Mouse (Mus musculus): ENCODE measurements around the gene Denr. TPM values are rescaled to one million over a fixed set of nuclear protein-coding genes. Genes with fewer than 3 reads are reported as not detected.
A peak's percentile ranks its signal among the peaks of the same experiment; 100 is the strongest.

The Denr gene
- polyA plus RNA-seq, 1 experiment from 2014 or later = 97.4 TPM

DNA sequence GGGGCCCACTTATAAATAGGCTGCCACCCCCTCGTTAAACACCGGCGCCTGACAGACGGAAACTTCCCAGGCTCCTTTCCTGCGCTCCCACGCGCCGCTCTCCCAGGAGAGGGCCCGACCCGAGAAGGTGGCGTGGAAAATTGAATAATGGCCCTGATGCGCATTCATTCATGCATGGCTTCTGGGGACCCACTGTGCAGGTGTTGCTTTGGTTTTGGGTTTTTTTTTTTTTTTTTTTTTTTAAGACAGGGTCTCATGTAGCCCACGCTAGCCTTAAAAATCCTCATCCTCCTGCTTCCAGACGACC lies 67.2 kb downstream of the Denr start:
- H3K36me3 ChIP-seq = no peaks in the 10 kb centered on the region
- peak overlapping the region; percentile 86 for H3K4me2 ChIP-seq
- H3K9ac ChIP-seq = peak overlapping the region; percentile 77
- no peak for ATAC-seq
- H3K9me3 ChIP-seq (replicated peaks) = no peaks in the 10 kb centered on the region
- WGBS (ENCODE audit: insufficient replicate concordance) = 1% methylated on average over 14 of the region's 14 CpGs
- peaks cover 56% of the 10 kb centered on the region for H3K27me3 ChIP-seq (replicated peaks)
- H3K4me1 ChIP-seq = peaks cover 44% of the 10 kb centered on the region
- peak overlapping the region; percentile 76 for H3K4me3 ChIP-seq
- H3K27ac ChIP-seq = peak overlapping the region; percentile 78

DNA sequence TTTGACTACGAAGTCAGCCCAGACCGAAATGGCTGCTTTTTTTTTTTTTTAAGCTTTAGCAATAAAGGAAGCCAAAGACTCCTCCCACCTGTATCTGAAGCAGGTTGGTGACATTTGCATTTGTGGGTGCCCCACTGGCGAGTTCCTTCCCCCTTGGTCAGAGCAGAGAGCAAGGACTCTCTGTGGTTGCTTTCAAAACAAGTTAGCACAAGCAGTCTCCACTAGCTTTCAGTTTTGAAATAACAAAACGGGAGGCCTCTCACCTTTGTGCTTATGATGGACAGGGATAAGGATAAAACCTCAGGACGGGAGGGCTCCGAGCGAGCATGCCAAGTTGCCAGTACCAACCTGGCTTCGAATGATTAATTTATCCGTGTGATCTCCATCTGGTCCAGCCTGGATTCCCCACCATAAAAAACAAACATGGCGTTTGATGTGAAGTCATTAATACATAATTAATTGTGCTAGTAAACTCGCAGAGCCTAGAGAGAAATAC lies 67.7 kb downstream of the Denr start:
- ATAC-seq = no peak
- Histone ChIP-seq H3K4me1 (peaks cover 48% of the 10 kb centered on the region), H3K9me3 (replicated peaks) (no peaks in the 10 kb centered on the region), H3K4me3 (peak overlapping the region; percentile 76), H3K36me3 (no peaks in the 10 kb centered on the region), H3K27me3 (replicated peaks) (peaks cover 56% of the 10 kb centered on the region), H3K27ac (no peak overlapping the region), H3K9ac (peak overlapping the region; percentile 77), H3K4me2 (peak overlapping the region; percentile 86)
- 38% methylated on average over 11 of the region's 11 CpGs for WGBS (ENCODE audit: insufficient replicate concordance)

DNA sequence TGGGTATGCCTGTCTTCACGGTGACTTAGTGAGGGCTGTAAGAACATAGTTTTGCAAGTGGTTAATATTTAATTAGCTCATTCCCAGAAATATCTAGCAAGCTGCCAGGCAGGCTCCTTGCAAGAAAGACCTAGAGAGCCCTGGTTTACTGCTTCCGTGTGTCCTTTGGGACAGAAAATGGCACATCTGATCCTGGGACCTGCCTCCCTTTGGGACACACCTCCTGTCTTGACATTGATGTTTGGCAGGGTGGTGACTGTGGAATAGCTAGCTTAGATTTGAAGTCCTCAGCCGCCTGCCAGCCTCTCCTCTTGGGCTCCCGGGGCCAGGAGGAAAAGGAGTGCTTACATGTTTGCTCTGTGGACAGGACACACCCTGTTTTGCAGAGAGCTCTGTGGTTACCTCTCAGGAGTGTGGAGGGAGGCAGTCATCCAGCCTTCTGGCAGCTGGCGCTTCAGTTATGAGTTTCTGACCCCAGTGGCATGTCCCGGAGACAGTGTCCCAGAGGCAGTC lies 68.7 kb downstream of the Denr start:
- Histone ChIP-seq H3K27me3 (replicated peaks) (peaks cover 52% of the 10 kb centered on the region), H3K36me3 (no peaks in the 10 kb centered on the region), H3K9ac (peak overlapping the region; percentile 14; the same call in 1 of the 2 replicates), H3K4me2 (peak overlapping the region; percentile 86), H3K4me1 (peaks cover 54% of the 10 kb centered on the region), H3K27ac (peak overlapping the region; percentile 22), H3K9me3 (replicated peaks) (no peaks in the 10 kb centered on the region), H3K4me3 (peak overlapping the region; percentile 76)
- no peak for ATAC-seq
- WGBS (ENCODE audit: insufficient replicate concordance) = 51% methylated on average over 6 of the region's 6 CpGs

DNA sequence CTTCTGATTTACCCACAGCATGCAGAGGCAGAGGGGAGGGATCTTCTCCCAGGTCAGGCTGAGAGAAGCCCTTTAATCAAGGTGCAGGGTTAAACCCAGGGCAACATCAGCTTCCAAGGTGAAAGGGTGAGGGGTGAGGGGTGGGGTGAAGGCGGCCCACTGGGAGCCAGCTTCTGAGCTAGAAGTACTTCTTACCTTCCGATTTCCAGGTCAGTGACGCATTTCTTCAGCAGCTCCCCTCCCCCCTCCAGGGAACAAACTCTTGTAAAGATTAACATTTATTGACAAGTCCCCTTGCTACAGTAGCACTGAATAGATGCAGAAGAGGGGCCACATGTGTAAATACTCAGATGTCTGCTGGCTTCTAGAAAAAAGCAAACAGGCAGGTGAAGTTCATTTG lies 70.3 kb downstream of the Denr start:
- no peaks in the 10 kb centered on the region for H3K9me3 ChIP-seq (replicated peaks)
- ATAC-seq = no peak
- no peak overlapping the region for H3K27ac ChIP-seq
- H3K4me1 ChIP-seq = peaks cover 58% of the 10 kb centered on the region
- no peaks in the 10 kb centered on the region for H3K36me3 ChIP-seq
- H3K9ac ChIP-seq = no peak overlapping the region
- peaks cover 46% of the 10 kb centered on the region for H3K27me3 ChIP-seq (replicated peaks)
- H3K4me3 ChIP-seq = no peak overlapping the region
- peak overlapping the region; percentile 86 for H3K4me2 ChIP-seq
- WGBS (ENCODE audit: insufficient replicate concordance) = 53% methylated on average over 3 of the region's 3 CpGs

DNA sequence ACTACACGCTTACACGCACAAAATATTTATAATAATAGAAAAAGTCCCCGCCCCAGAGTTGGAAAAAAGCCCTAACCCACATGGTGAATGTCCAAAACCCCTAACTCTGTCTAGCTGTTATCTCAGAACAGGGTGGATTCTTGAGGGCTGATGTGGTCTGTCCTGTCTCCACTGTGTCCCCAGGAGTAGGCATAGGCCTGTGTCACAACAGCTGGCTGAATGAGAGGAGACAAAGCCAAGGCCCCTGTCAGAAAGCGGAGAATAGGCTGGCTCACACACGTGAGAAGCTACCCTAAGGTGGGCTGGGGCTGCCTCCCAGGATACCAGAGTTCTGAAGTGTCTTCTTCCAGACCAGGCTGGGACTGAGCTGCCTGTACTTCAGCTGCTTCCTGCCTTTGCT lies 71.2 kb downstream of the Denr start:
- H3K27ac ChIP-seq = peak overlapping the region; percentile 12; the same call in 1 of the 2 replicates
- 65% methylated on average over 5 of the region's 5 CpGs for WGBS (ENCODE audit: insufficient replicate concordance)
- no peak overlapping the region for H3K4me3 ChIP-seq
- peaks cover 65% of the 10 kb centered on the region for H3K4me1 ChIP-seq
- H3K4me2 ChIP-seq = peak overlapping the region; percentile 27; the same call in 1 of the 2 replicates
- no peak for ATAC-seq
- H3K36me3 ChIP-seq = no peaks in the 10 kb centered on the region
- peaks cover 37% of the 10 kb centered on the region for H3K27me3 ChIP-seq (replicated peaks)
- H3K9me3 ChIP-seq (replicated peaks) = no peaks in the 10 kb centered on the region
- no peak overlapping the region for H3K9ac ChIP-seq

Other genes starting within 250 kb of the Denr start
- gene Clip1, start 222.6 kb upstream of the Denr start, polyA plus RNA-seq (2016; fragmentation: Nextera tagmentation; extraction: Ambion mirVana) = 17.6 and 20.4 TPM in 2 replicates
- 49.6 and 51.9 TPM in 2 replicates for gene Zcchc8, start 186.1 kb upstream of the Denr start, polyA plus RNA-seq (2016; fragmentation: Nextera tagmentation; extraction: Ambion mirVana)
- gene Rsrc2, start 157.8 kb upstream of the Denr start, polyA plus RNA-seq (2016; fragmentation: Nextera tagmentation; extraction: Ambion mirVana) = 64.6 and 65.7 TPM in 2 replicates
- gene Kntc1, start 157.5 kb upstream of the Denr start, polyA plus RNA-seq (2016; fragmentation: Nextera tagmentation; extraction: Ambion mirVana) = 39.2 and 39.5 TPM in 2 replicates
- gene Hcar2, start 41.7 kb upstream of the Denr start, polyA plus RNA-seq (2016; fragmentation: Nextera tagmentation; extraction: Ambion mirVana) = 0.17 and 0.18 TPM in 2 replicates
- gene Hcar1, start 27.2 kb upstream of the Denr start, polyA plus RNA-seq (2016; fragmentation: Nextera tagmentation; extraction: Ambion mirVana) = 0.20 and 0.27 TPM in 2 replicates
- gene Gm43518, start 20.2 kb downstream of the Denr start, polyA plus RNA-seq (2016; fragmentation: Nextera tagmentation; extraction: Ambion mirVana) = 1.7 and 2.2 TPM in 2 replicates
- 3.4 and 5.0 TPM in 2 replicates for gene Ccdc62, start 23.5 kb downstream of the Denr start, polyA plus RNA-seq (2016; fragmentation: Nextera tagmentation; extraction: Ambion mirVana)
- gene Hip1r, start 66.5 kb downstream of the Denr start, polyA plus RNA-seq (2016; fragmentation: Nextera tagmentation; extraction: Ambion mirVana) = 15.2 and 16.7 TPM in 2 replicates
- 20.9 and 21.8 TPM in 2 replicates for gene Vps37b, start 125.1 kb downstream of the Denr start, polyA plus RNA-seq (2016; fragmentation: Nextera tagmentation; extraction: Ambion mirVana)
- gene Abcb9, start 188.6 kb downstream of the Denr start, polyA plus RNA-seq (2016; fragmentation: Nextera tagmentation; extraction: Ambion mirVana) = 5.0 and 5.6 TPM in 2 replicates
- 19.1 and 20.2 TPM in 2 replicates for gene Ogfod2, start 205.1 kb downstream of the Denr start, polyA plus RNA-seq (2016; fragmentation: Nextera tagmentation; extraction: Ambion mirVana)
- 94.1 and 100 TPM in 2 replicates for gene Arl6ip4, start 208.9 kb downstream of the Denr start, polyA plus RNA-seq (2016; fragmentation: Nextera tagmentation; extraction: Ambion mirVana)

Data from liver, embryonic 12.5 days (tissue).